Mouse (Mus musculus): ENCODE results near the gene Plekhh3.

Plekhh3 gene

GRCm38 (mm10) chr11:101170811-101171610, at the start of gene Plekhh3:
Gene Plekhh3, minus strand, starts transcription at chr11:101171351.
- peak; percentile 94 to 99 for DNase-seq

- no peak for DNase-seq
These were observed 49.7 kb upstream of the Plekhh3 start for GRCm38 (mm10) chr11:101220853-101221252.

- DNase-seq: peak; percentile 34 to 64
These were observed 47.4 kb upstream of the Plekhh3 start for GRCm38 (mm10) chr11:101218436-101219055.

GRCm38 (mm10) chr11:101216936-101217335, 45.8 kb upstream of the Plekhh3 start:
- DNase-seq: peak; percentile 18 to 38

- peak in 1 of 2 experiments; percentile 80 for DNase-seq
These were observed 40.8 kb upstream of the Plekhh3 start for GRCm38 (mm10) chr11:101211970-101212369.

GRCm38 (mm10) chr11:101200986-101201385, 29.8 kb upstream of the Plekhh3 start:
- DNase-seq: peak in 1 of 2 experiments; percentile 28

- DNase-seq: no peak
These were observed 28.4 kb upstream of the Plekhh3 start for GRCm38 (mm10) chr11:101199555-101199954.

- DNase-seq: no peak
These were observed 25.0 kb upstream of the Plekhh3 start for GRCm38 (mm10) chr11:101196175-101196574.

GRCm38 (mm10) chr11:101195571-101195970, 24.4 kb upstream of the Plekhh3 start:
- DNase-seq: no peak

- no peak for DNase-seq
These were observed 23.9 kb upstream of the Plekhh3 start for GRCm38 (mm10) chr11:101195101-101195500.

- no peak for DNase-seq
These were observed 23.5 kb upstream of the Plekhh3 start for GRCm38 (mm10) chr11:101194643-101195042.

- no peak for DNase-seq
These were observed 23.0 kb upstream of the Plekhh3 start for GRCm38 (mm10) chr11:101194137-101194536.

GRCm38 (mm10) chr11:101193076-101193475, 21.9 kb upstream of the Plekhh3 start:
- DNase-seq: no peak

- DNase-seq: no peak
These were observed 21.5 kb upstream of the Plekhh3 start for GRCm38 (mm10) chr11:101192646-101193045.

GRCm38 (mm10) chr11:101191919-101192470, 20.8 kb upstream of the Plekhh3 start:
- DNase-seq: no peak

- no peak for DNase-seq
These were observed 20.1 kb upstream of the Plekhh3 start for GRCm38 (mm10) chr11:101190913-101191907.

- no peak for DNase-seq
These were observed 19.2 kb upstream of the Plekhh3 start for GRCm38 (mm10) chr11:101190181-101190912.

- DNase-seq: peak; percentile 49 to 64
These were observed 18.5 kb upstream of the Plekhh3 start for GRCm38 (mm10) chr11:101189495-101190180.

- no peak for DNase-seq
These were observed 17.1 kb upstream of the Plekhh3 start for GRCm38 (mm10) chr11:101188166-101188805.

GRCm38 (mm10) chr11:101187541-101187940, 16.4 kb upstream of the Plekhh3 start:
- DNase-seq: no peak

Data from kidney, postnatal 36 days (tissue).